Mouse (Mus musculus): ENCODE data around the gene Phf11b.
"Not testable (repeated sequence)": the region's sequence is repeated elsewhere in the genome, so short reads cannot be mapped to it uniquely, and the experiment has no call there.

GRCm38 (mm10) chr14:59291769-59292168 lies 49.4 kb downstream of the Phf11b start:
- not testable (repeated sequence) for TF ChIP-seq POLR2A (IDR thresholded peaks at IDR 0.05; ENCODE audit: insufficient read length, low read depth); MAX (IDR thresholded peaks at IDR 0.05; ENCODE audit: low read depth); POLR2AphosphoS2 (IDR thresholded peaks at IDR 0.05; ENCODE audit: insufficient read length, low read depth); E2F4 (IDR thresholded peaks at IDR 0.05; ENCODE audit: insufficient read depth); USF1 (IDR thresholded peaks at IDR 0.05; ENCODE audit: low read depth); TCF3 (IDR thresholded peaks at IDR 0.05; ENCODE audit: insufficient read length, low read depth); SRF (IDR thresholded peaks at IDR 0.05; ENCODE audit: control insufficient read depth, insufficient read length, low read depth); TCF12 (IDR thresholded peaks at IDR 0.05; ENCODE audit: insufficient read depth, poor library complexity, severe bottlenecking); MYOD1 (IDR thresholded peaks at IDR 0.05; ENCODE audit: control insufficient read depth in 1 of 3, insufficient read length in 2 of 3, low read depth in 2 of 3)
